10 mouse cellular contexts compared by ENCODE assay signal in genomic region chr5:86063501-86063900, GRCm38 (mm10). TPM values are rescaled to one million over a fixed set of nuclear protein-coding genes. Genes with fewer than 3 reads are reported as not detected.
DNase-seq lines count a peak whose midpoint lies in the region; ATAC-seq lines count a peak whose summit lies in the region.
"Had no signal": no experiment of that assay in that cellular context is flagged by ENCODE, and none has a peak within 500 bp of the region (broad histone marks: within the 10 kb centered on the region; RNA-seq: fewer than 3 reads in every experiment).

No protein-coding gene starts in this region.

- H3K36me3 ChIP-seq in heart, embryonic 14.5 days (ENCODE audit: control insufficient read depth, insufficient read depth, low read length), result peaks cover 5% of the 10 kb centered on the region; the same call in 1 of the 2 replicates
- H3K36me3 ChIP-seq in forebrain, embryonic 16.5 days (ENCODE audit: control insufficient read depth, insufficient read depth), result no peaks in the 10 kb centered on the region
- no peaks in the 10 kb centered on the region for H3K36me3 ChIP-seq in midbrain, embryonic 12.5 days

- no peak overlapping the region for H3K27ac ChIP-seq in heart, embryonic 14.5 days (replicated peaks in 1 of 2; ENCODE audit: control insufficient read depth in 1 of 2, insufficient read depth in 1 of 2, low read depth in 2 of 2, low read length in 2 of 2)
- H3K27ac ChIP-seq in forebrain, embryonic 16.5 days (ENCODE audit: low read length), result no peak overlapping the region
- H3K27ac ChIP-seq in midbrain, embryonic 12.5 days (replicated peaks), result no peak overlapping the region

- WGBS in heart, embryonic 14.5 days, result 94% methylated on average over 1 of the region's 1 CpGs
- 95% methylated on average over 1 of the region's 1 CpGs for WGBS in forebrain, embryonic 16.5 days
- WGBS in midbrain, embryonic 12.5 days, result 100% methylated on average over 1 of the region's 1 CpGs

- ATAC-seq in heart, embryonic 14.5 days (ENCODE audit: insufficient number of reproducible peaks, insufficient read depth, low FRiP score, low read depth), result no peak
- ATAC-seq in forebrain, embryonic 16.5 days, result no peak
- ATAC-seq in midbrain, embryonic 12.5 days (ENCODE audit: low FRiP score, low read depth), result no peak
- ATAC-seq in cerebellum, adult (ENCODE audit: insufficient number of reproducible peaks, low FRiP score, low TSS enrichment), result no peak

- H3K4me3 ChIP-seq in heart, embryonic 14.5 days (ENCODE audit: control insufficient read depth in 1 of 2, insufficient read depth in 1 of 2, low read depth in 1 of 2, low read length in 2 of 2), result no peak overlapping the region
- no peak overlapping the region for H3K4me3 ChIP-seq in forebrain, embryonic 16.5 days (replicated peaks; ENCODE audit: low read length)
- H3K4me3 ChIP-seq in midbrain, embryonic 12.5 days, result peak overlapping the region; percentile 66; the same call in 1 of the 2 replicates

- no peak for DNase-seq in heart, postnatal 25 days (ENCODE audit: low spot score)
- peak; percentile 6 for DNase-seq in ES-CJ7 (ENCODE audit: low read depth, low spot score)
- DNase-seq in right cerebral cortex, postnatal 4 days, result no peak
- no peak for DNase-seq in adrenal gland, postnatal 14 days
- DNase-seq: adrenal gland, postnatal 10 days had no signal

- no peaks in the 10 kb centered on the region for H3K27me3 ChIP-seq in heart, embryonic 14.5 days (ENCODE audit: control insufficient read depth, insufficient read depth, low read length)
- H3K27me3 ChIP-seq in forebrain, embryonic 16.5 days (replicated peaks; ENCODE audit: control insufficient read depth, insufficient read depth, low read length), result no peaks in the 10 kb centered on the region
- H3K27me3 ChIP-seq in midbrain, embryonic 12.5 days, result no peaks in the 10 kb centered on the region

- intact Hi-C loops in heart, postnatal 25 days (cut with DNase I), result loop anchor here (10.0 kb wide), 1 partner anchor 741 kb away; the partner anchor contains the start of gene Ythdc1

- H3K4me1 ChIP-seq in heart, embryonic 14.5 days (ENCODE audit: control insufficient read depth in 2 of 2, insufficient read depth in 2 of 2, low read length in 2 of 2), result peaks cover 0 to 6% of the 10 kb centered on the region in 2 experiments; a peak in 2 of 4 replicates
- peaks cover 17% of the 10 kb centered on the region for H3K4me1 ChIP-seq in forebrain, embryonic 16.5 days (replicated peaks; ENCODE audit: control insufficient read depth, insufficient read depth, low read length)
- peaks cover 20% of the 10 kb centered on the region for H3K4me1 ChIP-seq in midbrain, embryonic 12.5 days

- H3K9me3 ChIP-seq in heart, embryonic 14.5 days (ENCODE audit: control insufficient read depth, low read length), result no peaks in the 10 kb centered on the region
- no peaks in the 10 kb centered on the region for H3K9me3 ChIP-seq in forebrain, embryonic 16.5 days (ENCODE audit: control insufficient read depth, low read length)
- H3K9me3 ChIP-seq in midbrain, embryonic 12.5 days, result no peaks in the 10 kb centered on the region

- peak overlapping the region; percentile 68 for H3K4me2 ChIP-seq in heart, embryonic 14.5 days (ENCODE audit: low read length)
- H3K4me2 ChIP-seq in forebrain, embryonic 16.5 days (ENCODE audit: low read length), result peak overlapping the region; percentile 31
- peak overlapping the region; percentile 61 for H3K4me2 ChIP-seq in midbrain, embryonic 12.5 days (replicated peaks)

- H3K9ac ChIP-seq in heart, embryonic 14.5 days (ENCODE audit: low read length), result no peak overlapping the region
- no peak overlapping the region for H3K9ac ChIP-seq in forebrain, embryonic 16.5 days (replicated peaks; ENCODE audit: low read depth, low read length)
- no peak overlapping the region for H3K9ac ChIP-seq in midbrain, embryonic 12.5 days (replicated peaks)

RNA-seq across cellular contexts. Expression of gene Cenpc1, which starts 1.9 kb away (rescaled TPM):
- 22.1 and 23.5 TPM in 2 replicates for polyA plus RNA-seq in heart, embryonic 14.5 days (2014; fragmentation: Nextera tagmentation; extraction: Ambion mirVana)
- total RNA-seq in heart, postnatal 25 days (2021), result 1 to 10 TPM; 5.2 to 5.4 TPM
- polyA plus RNA-seq in forebrain, embryonic 16.5 days (2015; fragmentation: Nextera tagmentation; extraction: Ambion mirVana), result 45.1 and 46.4 TPM in 2 replicates
- 48.7 and 50.1 TPM in 2 replicates for polyA plus RNA-seq in midbrain, embryonic 12.5 days (2016; fragmentation: Nextera tagmentation; extraction: Ambion mirVana)
- total RNA-seq in adrenal gland, postnatal 14 days (2021), result 15.3 and 15.8 TPM in 2 replicates

RNA-seq across cellular contexts. Expression of gene Stap1, which starts 8.0 kb away (rescaled TPM):
- polyA plus RNA-seq in heart, embryonic 14.5 days (2014; fragmentation: Nextera tagmentation; extraction: Ambion mirVana), result 0.12 and 0.23 TPM in 2 replicates
- under 1 TPM; 0.16 to 0.31 TPM for total RNA-seq in heart, postnatal 25 days (2021)
- polyA plus RNA-seq in forebrain, embryonic 16.5 days (2015; fragmentation: Nextera tagmentation; extraction: Ambion mirVana), result 0.32 and 0.37 TPM in 2 replicates
- polyA plus RNA-seq in midbrain, embryonic 12.5 days (2016; fragmentation: Nextera tagmentation; extraction: Ambion mirVana), result 0.10 TPM in 2 replicates
- 0.52 and 5.2 TPM in 2 replicates for total RNA-seq in adrenal gland, postnatal 14 days (2021)
- total RNA-seq: left cerebral cortex, adult 18-20 months had no signal
